Mouse (Mus musculus): ENCODE results near the gene BC052040. TPM values are rescaled to one million over a fixed set of nuclear protein-coding genes. Genes with fewer than 3 reads are reported as not detected.

The BC052040 gene
- polyA plus RNA-seq, 1 experiment from 2014 or later, result 8.2 TPM

DNA sequence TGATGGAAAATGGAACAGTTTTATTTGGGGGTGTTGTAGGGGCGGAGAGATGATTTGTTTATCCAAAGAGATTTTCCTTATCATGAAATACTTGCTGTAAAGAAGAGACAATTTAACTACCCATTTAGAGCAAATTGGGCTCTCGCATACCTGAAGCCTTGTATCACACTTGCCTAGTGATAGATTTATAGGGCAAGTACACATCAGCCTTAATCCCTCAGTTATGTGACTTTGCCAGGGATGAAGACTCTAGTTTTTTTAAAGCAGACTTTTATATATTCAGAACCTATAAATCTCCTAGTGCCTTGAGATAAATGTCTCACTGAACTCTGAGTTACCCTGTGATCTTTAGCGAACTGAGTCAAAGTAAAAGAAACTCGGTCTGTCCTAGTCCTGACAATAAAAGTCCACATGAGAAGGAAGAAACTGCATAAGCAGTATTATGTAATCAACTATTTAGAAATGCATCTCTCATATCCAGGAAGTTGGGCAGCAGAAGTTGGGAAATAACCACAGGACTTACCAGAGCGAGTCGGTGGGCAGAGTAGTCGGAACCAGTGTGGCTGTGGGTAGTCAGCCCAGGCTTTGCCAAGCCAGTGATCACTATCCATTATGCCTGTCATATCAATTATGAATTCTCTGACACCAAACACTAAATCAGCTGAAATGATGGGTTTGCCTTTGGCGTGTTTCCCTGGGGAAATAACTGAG, 183.2 kb downstream of the BC052040 start:
- Histone ChIP-seq H3K27ac (no peak overlapping the region), H3K4me3 (replicated peaks; ENCODE audit: low read depth, low read length) (no peak overlapping the region), H3K4me2 (ENCODE audit: low read length) (no peak overlapping the region), H3K27me3 (ENCODE audit: insufficient read depth, low read length) (no peaks in the 10 kb centered on the region), H3K9ac (ENCODE audit: low read depth, low read length) (no peak overlapping the region), H3K36me3 (ENCODE audit: insufficient read depth, low read length) (no peaks in the 10 kb centered on the region), H3K4me1 (replicated peaks; ENCODE audit: insufficient read depth, low read length) (no peaks in the 10 kb centered on the region; the same call in 1 of the 2 replicates), H3K9me3 (replicated peaks; ENCODE audit: low read length) (no peaks in the 10 kb centered on the region)
- ATAC-seq (replicated peaks; ENCODE audit: low FRiP score, low read depth), result no peak
- no peak for DNase-seq (ENCODE audit: low spot score)
- 47% methylated on average over 8 of the region's 8 CpGs for WGBS
- no peak for TF ChIP-seq CTCF (IDR thresholded peaks at IDR 0.05; ENCODE audit: low read depth)

DNA sequence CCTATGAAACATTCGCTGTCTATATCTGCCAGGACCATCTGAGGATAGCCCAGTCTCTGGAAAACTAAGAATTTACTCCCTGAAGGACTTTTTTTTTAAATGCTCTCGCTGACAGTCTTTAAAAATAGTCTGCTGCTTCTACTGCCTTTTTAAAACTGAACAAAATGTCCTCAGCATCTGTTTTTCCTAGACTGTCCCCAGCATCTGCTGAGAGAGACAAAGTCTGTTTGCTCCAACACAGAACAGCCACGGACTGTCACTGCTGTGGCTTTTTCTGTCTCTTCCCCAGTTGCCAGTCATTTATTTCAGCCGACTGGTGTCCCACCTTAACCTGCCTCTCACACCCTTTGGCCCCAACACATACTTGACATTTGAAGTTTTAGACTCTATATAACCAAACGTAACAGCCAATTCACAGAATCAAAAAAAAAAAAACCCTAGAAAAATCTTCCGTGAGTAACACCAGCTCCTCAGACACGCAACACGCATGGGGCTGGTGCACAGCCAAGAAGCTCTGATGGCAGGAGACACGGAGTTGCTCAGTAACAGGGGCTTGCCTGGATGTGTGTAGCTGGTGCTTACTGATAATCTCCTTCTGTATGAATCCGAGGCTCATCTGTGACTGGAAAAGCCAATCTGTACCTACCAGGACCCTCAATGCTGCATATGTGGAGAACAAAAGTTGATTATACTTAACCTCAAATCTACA, 188.2 kb downstream of the BC052040 start:
- Histone ChIP-seq H3K9me3 (replicated peaks; ENCODE audit: low read length) (no peaks in the 10 kb centered on the region), H3K27me3 (ENCODE audit: insufficient read depth, low read length) (no peaks in the 10 kb centered on the region), H3K4me3 (replicated peaks; ENCODE audit: low read depth, low read length) (no peak overlapping the region), H3K4me1 (replicated peaks; ENCODE audit: insufficient read depth, low read length) (no peaks in the 10 kb centered on the region; the same call in 1 of the 2 replicates), H3K4me2 (ENCODE audit: low read length) (no peak overlapping the region), H3K27ac (no peak overlapping the region), H3K9ac (ENCODE audit: low read depth, low read length) (no peak overlapping the region), H3K36me3 (ENCODE audit: insufficient read depth, low read length) (no peaks in the 10 kb centered on the region)
- 86% methylated on average over 10 of the region's 10 CpGs for WGBS
- ATAC-seq (replicated peaks; ENCODE audit: low FRiP score, low read depth) (no peak), DNase-seq (ENCODE audit: low spot score) (no peak)
- TF ChIP-seq CTCF (IDR thresholded peaks at IDR 0.05; ENCODE audit: low read depth), result no peak

DNA sequence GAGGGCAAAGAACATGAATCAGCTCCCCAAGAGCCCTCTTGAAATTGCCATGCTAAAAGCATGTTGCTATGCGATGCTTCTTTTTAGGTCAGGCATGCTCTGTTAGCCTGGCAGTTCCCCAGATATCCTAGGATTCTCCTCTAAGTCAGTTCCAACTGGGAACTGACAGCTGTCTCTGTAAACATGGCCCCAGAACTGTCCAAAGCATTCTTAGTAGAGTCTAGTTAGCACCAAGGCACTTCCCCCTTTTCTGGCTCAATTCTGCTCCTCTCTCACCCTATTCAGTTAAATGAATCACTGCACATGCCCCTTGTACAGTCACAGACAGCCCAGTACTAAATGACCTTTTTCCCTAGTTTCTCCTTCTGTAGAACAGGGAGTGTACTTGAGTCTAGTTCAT, 191.2 kb downstream of the BC052040 start:
- Histone ChIP-seq H3K27me3 (ENCODE audit: insufficient read depth, low read length) (no peaks in the 10 kb centered on the region), H3K27ac (no peak overlapping the region), H3K4me2 (ENCODE audit: low read length) (no peak overlapping the region), H3K9ac (ENCODE audit: low read depth, low read length) (no peak overlapping the region), H3K9me3 (replicated peaks; ENCODE audit: low read length) (no peaks in the 10 kb centered on the region), H3K4me3 (replicated peaks; ENCODE audit: low read depth, low read length) (no peak overlapping the region), H3K36me3 (ENCODE audit: insufficient read depth, low read length) (no peaks in the 10 kb centered on the region), H3K4me1 (replicated peaks; ENCODE audit: insufficient read depth, low read length) (0 out of 2 replicates have a peak, but pooled peaks cover 11% of the 10 kb centered on the region)
- ATAC-seq (replicated peaks; ENCODE audit: low FRiP score, low read depth), result no peak
- no peak for TF ChIP-seq CTCF (IDR thresholded peaks at IDR 0.05; ENCODE audit: low read depth)
- WGBS, result 93% methylated on average over 1 of the region's 1 CpGs
- no peak for DNase-seq (ENCODE audit: low spot score)

DNA sequence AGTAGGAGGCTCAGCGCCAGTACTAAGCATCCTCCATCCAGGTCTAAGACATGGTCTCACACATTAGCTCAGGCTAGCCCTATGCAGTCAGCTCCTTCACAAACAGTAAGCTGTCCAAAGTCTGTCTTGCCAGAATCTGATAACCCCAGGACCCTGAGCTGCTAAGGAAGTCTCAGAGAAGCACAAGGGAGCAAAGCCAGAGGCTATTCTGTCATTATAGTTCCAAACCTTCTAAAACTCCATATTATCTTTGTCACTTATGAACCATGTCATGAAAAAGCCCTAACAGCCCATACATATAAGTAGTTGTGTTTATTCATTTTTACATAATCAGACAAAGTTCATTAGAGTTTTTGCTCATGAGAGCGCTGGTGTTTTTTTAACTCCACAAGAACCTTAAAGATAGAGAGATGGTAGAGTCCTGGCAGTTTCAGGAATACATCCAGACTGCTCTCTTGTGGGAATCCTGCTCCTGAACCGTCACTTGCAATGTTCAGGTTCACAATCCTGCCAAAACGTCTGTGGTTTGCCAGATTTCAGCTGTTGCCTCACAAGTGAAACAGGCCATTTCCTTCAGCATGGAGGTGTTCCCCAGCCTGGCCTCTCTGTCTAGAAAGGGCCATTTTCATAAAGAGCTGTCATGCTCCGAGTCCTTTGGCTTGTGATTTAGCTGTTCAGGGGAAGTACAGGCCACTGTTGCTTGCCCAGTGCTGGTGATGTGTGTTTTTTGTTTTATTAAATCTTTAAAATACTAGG, 192.8 kb downstream of the BC052040 start:
- WGBS, result 49% methylated on average over 5 of the region's 5 CpGs
- Histone ChIP-seq H3K4me1 (replicated peaks; ENCODE audit: insufficient read depth, low read length) (0 out of 2 replicates have a peak, but pooled peaks cover 11% of the 10 kb centered on the region), H3K9me3 (replicated peaks; ENCODE audit: low read length) (no peaks in the 10 kb centered on the region), H3K9ac (ENCODE audit: low read depth, low read length) (no peak overlapping the region), H3K27ac (peak overlapping the region; percentile 86), H3K36me3 (ENCODE audit: insufficient read depth, low read length) (no peaks in the 10 kb centered on the region), H3K4me2 (ENCODE audit: low read length) (no peak overlapping the region), H3K27me3 (ENCODE audit: insufficient read depth, low read length) (no peaks in the 10 kb centered on the region), H3K4me3 (replicated peaks; ENCODE audit: low read depth, low read length) (no peak overlapping the region)
- ATAC-seq (replicated peaks; ENCODE audit: low FRiP score, low read depth) (no peak), DNase-seq (ENCODE audit: low spot score) (peak; percentile 62)
- TF ChIP-seq CTCF (IDR thresholded peaks at IDR 0.05; ENCODE audit: low read depth), result no peak

DNA sequence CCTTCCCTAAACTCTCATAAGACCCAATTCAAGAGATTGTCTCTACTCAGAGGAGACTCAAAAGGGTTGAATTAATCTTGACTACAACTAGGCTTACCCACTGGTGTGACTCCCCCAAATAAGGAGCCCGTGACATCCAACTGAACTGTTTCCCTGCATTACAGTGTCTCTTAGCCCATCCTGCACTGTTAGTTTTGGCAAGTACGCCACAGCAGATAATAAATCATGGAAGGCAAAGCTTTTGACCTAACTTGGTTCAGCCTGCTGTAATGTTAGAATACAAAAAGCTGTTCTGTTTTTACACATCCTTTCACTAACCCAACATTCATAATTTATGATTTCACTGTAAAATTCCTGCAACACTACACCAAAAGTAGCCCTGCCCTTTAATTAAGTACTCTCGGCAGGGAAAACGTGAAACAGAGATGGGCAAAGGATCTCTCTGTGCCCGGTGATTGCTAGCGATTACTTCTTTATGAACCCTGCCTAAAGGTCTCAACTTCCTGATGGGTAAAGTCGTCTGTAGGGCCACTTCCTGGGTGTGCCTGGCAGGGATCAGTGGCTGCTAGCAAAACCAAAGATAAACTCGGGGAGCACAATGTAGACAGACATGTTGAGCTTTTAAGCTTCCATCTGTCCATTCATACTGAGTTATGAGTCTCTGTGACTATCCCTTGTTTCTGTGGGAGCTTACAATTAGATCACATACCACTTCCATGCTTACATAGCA, 194.1 kb downstream of the BC052040 start:
- Histone ChIP-seq H3K36me3 (ENCODE audit: insufficient read depth, low read length) (no peaks in the 10 kb centered on the region), H3K9me3 (replicated peaks; ENCODE audit: low read length) (no peaks in the 10 kb centered on the region), H3K4me1 (replicated peaks; ENCODE audit: insufficient read depth, low read length) (0 out of 2 replicates have a peak, but pooled peaks cover 15% of the 10 kb centered on the region), H3K27ac (peak overlapping the region; percentile 86), H3K4me3 (replicated peaks; ENCODE audit: low read depth, low read length) (no peak overlapping the region), H3K9ac (ENCODE audit: low read depth, low read length) (no peak overlapping the region), H3K4me2 (ENCODE audit: low read length) (0 out of 2 replicates have a peak overlapping the region, but pooled peaks have one; percentile 10), H3K27me3 (ENCODE audit: insufficient read depth, low read length) (no peaks in the 10 kb centered on the region)
- TF ChIP-seq CTCF (IDR thresholded peaks at IDR 0.05; ENCODE audit: low read depth), result no peak
- 14% methylated on average over 8 of the region's 8 CpGs for WGBS
- DNase-seq (ENCODE audit: low spot score), result peak; percentile 96
- ATAC-seq (replicated peaks; ENCODE audit: low FRiP score, low read depth), result peak; percentile 73
